In the genomic region with DNA sequence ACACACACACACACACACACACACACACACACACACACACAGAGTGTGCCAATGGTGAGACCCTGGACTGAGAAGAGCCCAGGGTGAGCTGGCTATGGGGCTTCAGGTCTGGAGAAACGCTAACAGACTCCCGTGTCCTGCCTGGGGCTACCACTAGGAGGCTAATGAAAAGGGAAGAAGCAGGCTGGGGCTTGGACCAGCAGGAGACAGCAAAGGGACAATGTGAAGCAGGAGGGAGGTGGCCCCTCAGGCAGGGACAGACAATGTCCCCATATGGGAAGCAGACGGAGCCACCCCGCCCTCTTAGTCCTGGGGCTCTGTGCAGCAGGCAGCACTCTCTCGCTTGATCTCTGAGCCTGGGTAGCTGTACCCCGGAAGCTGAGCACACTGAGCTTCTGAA, we compare ENCODE assay signal across 8 mouse cellular contexts.
DNase-seq lines count a peak whose midpoint lies in the region; ATAC-seq lines count a peak whose summit lies in the region.

No protein-coding gene starts in this region.

- H3K4me2 ChIP-seq in embryonic facial prominence, embryonic 14.5 days (ENCODE audit: low read depth, low read length), result no peak overlapping the region
- H3K4me2 ChIP-seq in midbrain, embryonic 14.5 days (ENCODE audit: low read length), result no peak overlapping the region

- H3K27me3 ChIP-seq in embryonic facial prominence, embryonic 14.5 days (replicated peaks; ENCODE audit: control insufficient read depth, insufficient read depth, low read length), result peaks cover 50% of the 10 kb centered on the region
- peaks cover 22% of the 10 kb centered on the region for H3K27me3 ChIP-seq in midbrain, embryonic 14.5 days (ENCODE audit: control insufficient read depth, insufficient read depth, low read length)

- no peaks in the 10 kb centered on the region for H3K4me1 ChIP-seq in embryonic facial prominence, embryonic 14.5 days (ENCODE audit: control insufficient read depth, insufficient read depth, low read length)
- no peaks in the 10 kb centered on the region; the same call in 1 of the 2 replicates for H3K4me1 ChIP-seq in midbrain, embryonic 14.5 days (ENCODE audit: control insufficient read depth, insufficient read depth, low read length)

- H3K9ac ChIP-seq in embryonic facial prominence, embryonic 14.5 days (ENCODE audit: low read depth, low read length), result no peak overlapping the region
- H3K9ac ChIP-seq in midbrain, embryonic 14.5 days (replicated peaks; ENCODE audit: low read length), result no peak overlapping the region

- 8% methylated on average over 6 of the region's 6 CpGs for WGBS in embryonic facial prominence, embryonic 14.5 days
- 3% methylated on average over 6 of the region's 6 CpGs for WGBS in midbrain, embryonic 14.5 days

- no peak overlapping the region for H3K4me3 ChIP-seq in embryonic facial prominence, embryonic 14.5 days (ENCODE audit: low read depth, low read length)
- no peak overlapping the region for H3K4me3 ChIP-seq in midbrain, embryonic 14.5 days (replicated peaks; ENCODE audit: low read depth, low read length)

- H3K9me3 ChIP-seq in embryonic facial prominence, embryonic 14.5 days (ENCODE audit: control insufficient read depth, low read length), result no peaks in the 10 kb centered on the region
- H3K9me3 ChIP-seq in midbrain, embryonic 14.5 days (ENCODE audit: control insufficient read depth, low read length), result no peaks in the 10 kb centered on the region

- no peak overlapping the region for H3K27ac ChIP-seq in embryonic facial prominence, embryonic 14.5 days (replicated peaks; ENCODE audit: low read depth, low read length)
- no peak overlapping the region for H3K27ac ChIP-seq in midbrain, embryonic 14.5 days (replicated peaks; ENCODE audit: low read depth, low read length)

- H3K36me3 ChIP-seq in embryonic facial prominence, embryonic 14.5 days (ENCODE audit: control insufficient read depth, insufficient read depth, low read length), result no peaks in the 10 kb centered on the region
- H3K36me3 ChIP-seq in midbrain, embryonic 14.5 days (ENCODE audit: control insufficient read depth, insufficient read depth, low read length), result no peaks in the 10 kb centered on the region

- peak; percentile 7 to 39 for DNase-seq in heart, adult 18-20 months
- no peak for DNase-seq in heart, adult 11 months
- peak; percentile 61 for DNase-seq in 3134 (ENCODE audit: extremely low read depth, insufficient read length, low spot score)
- DNase-seq in adrenal gland, postnatal 10 days, result peak; percentile 62
- DNase-seq in embryonic facial prominence, embryonic 14.5 days (ENCODE audit: low spot score), result peak; percentile 39
- peak; percentile 58 for DNase-seq in kidney, adult 9 months
- peak; percentile 77 for DNase-seq in midbrain, embryonic 14.5 days
- no peak for DNase-seq in thymus, postnatal 14 days

- peak; percentile 41; the same call in 1 of the 2 replicates for ATAC-seq in embryonic facial prominence, embryonic 14.5 days (ENCODE audit: low read depth)
- ATAC-seq in midbrain, embryonic 14.5 days (ENCODE audit: low FRiP score, low TSS enrichment), result no peak

Comparison
In these comparisons a context has a peak if more than half of its experiments do, and no peak if none do; other contexts are left out.
1. DNase-seq: peak in heart, adult 18-20 months (2 of 2), 3134 (single experiment), adrenal gland, postnatal 10 days (single experiment), embryonic facial prominence, embryonic 14.5 days (single experiment), kidney, adult 9 months (single experiment) and midbrain, embryonic 14.5 days (single experiment); none in heart, adult 11 months (single experiment) and thymus, postnatal 14 days (single experiment).